Mouse (Mus musculus) regulatory T cell (primary cell): ENCODE results near the gene Srrm1.

ENCODE experiments used
- in situ Hi-C: fragments of 300-600 bp; cut with MboI, MseI; formaldehyde crosslinking; loops from one replicate; pipeline ENCODE4 v1.15.1; 2025; ENCODE audit warnings: high pct_unique_total_duplicates

Gene Srrm1

GRCm38 (mm10) chr4:135353066-135353793 is at the start of gene Srrm1:
Srrm1 (minus strand) TSS chr4:135353321.
- in situ Hi-C loops: loop anchor here (5.0 to 10.0 kb wide), 3 partner anchors 36 to 822 kb away; partner anchors contain the start of gene E2f2

GRCm38 (mm10) chr4:135401881-135402280 is 48.8 kb upstream of the Srrm1 start:
- in situ Hi-C loops: no loop called here

- in situ Hi-C loops: loop anchor here (10.0 kb wide), 1 partner anchor 1727 kb away; no protein-coding TSS in a partner anchor
Measured at GRCm38 (mm10) chr4:135397991-135398390, 44.9 kb upstream of the Srrm1 start, which contains the start of gene Ncmap. Ncmap (minus strand) TSS chr4:135398227.

- in situ Hi-C loops: loop anchor here (10.0 kb wide), 1 partner anchor 1727 kb away; no protein-coding TSS in a partner anchor
Measured at GRCm38 (mm10) chr4:135397551-135397950, 44.4 kb upstream of the Srrm1 start.

- in situ Hi-C loops: loop anchor here (10.0 kb wide), 1 partner anchor 1728 kb away; no protein-coding TSS in a partner anchor
Measured at GRCm38 (mm10) chr4:135396303-135396702, 43.2 kb upstream of the Srrm1 start.

- in situ Hi-C loops: loop anchor here (10.0 kb wide), 1 partner anchor 1729 kb away; no protein-coding TSS in a partner anchor
Measured at GRCm38 (mm10) chr4:135395375-135395774, 42.3 kb upstream of the Srrm1 start.

- in situ Hi-C loops: loop anchor here (10.0 kb wide), 1 partner anchor 1730 kb away; no protein-coding TSS in a partner anchor
Measured at GRCm38 (mm10) chr4:135394666-135395065, 41.5 kb upstream of the Srrm1 start.

GRCm38 (mm10) chr4:135393381-135393780 is 40.3 kb upstream of the Srrm1 start:
- in situ Hi-C loops: loop anchor here (10.0 kb wide), 1 partner anchor 1731 kb away; no protein-coding TSS in a partner anchor

- in situ Hi-C loops: loop anchor here (10.0 kb wide), 1 partner anchor 1732 kb away; no protein-coding TSS in a partner anchor
Measured at GRCm38 (mm10) chr4:135392801-135393200, 39.7 kb upstream of the Srrm1 start.

- in situ Hi-C loops: loop anchor here (10.0 kb wide), 1 partner anchor 1734 kb away; no protein-coding TSS in a partner anchor
Measured at GRCm38 (mm10) chr4:135391014-135391413, 37.9 kb upstream of the Srrm1 start.

- in situ Hi-C loops: loop anchor here (10.0 kb wide), 1 partner anchor 279 kb away; no protein-coding TSS in a partner anchor
Measured at GRCm38 (mm10) chr4:135385614-135386013, 32.5 kb upstream of the Srrm1 start.

GRCm38 (mm10) chr4:135382316-135382715 is 29.2 kb upstream of the Srrm1 start:
- in situ Hi-C loops: loop anchor here (5.0 to 10.0 kb wide), 2 partner anchors 100 to 282 kb away; no protein-coding TSS in a partner anchor

GRCm38 (mm10) chr4:135381355-135381754 is 28.2 kb upstream of the Srrm1 start:
- in situ Hi-C loops: loop anchor here (5.0 to 10.0 kb wide), 2 partner anchors 101 to 283 kb away; no protein-coding TSS in a partner anchor

- in situ Hi-C loops: loop anchor here (5.0 kb wide), 1 partner anchor 35 kb away; no protein-coding TSS in a partner anchor
Measured at GRCm38 (mm10) chr4:135377241-135377640, 24.1 kb upstream of the Srrm1 start.

GRCm38 (mm10) chr4:135375444-135375843 is 22.3 kb upstream of the Srrm1 start:
- in situ Hi-C loops: loop anchor here (5.0 kb wide), 1 partner anchor 37 kb away; no protein-coding TSS in a partner anchor

GRCm38 (mm10) chr4:135373299-135373698 is 20.2 kb upstream of the Srrm1 start:
- in situ Hi-C loops: no loop called here

- in situ Hi-C loops: no loop called here
Measured at GRCm38 (mm10) chr4:135370372-135370771, 17.3 kb upstream of the Srrm1 start.

- in situ Hi-C loops: no loop called here
Measured at GRCm38 (mm10) chr4:135362828-135363227, 9.7 kb upstream of the Srrm1 start.

- in situ Hi-C loops: no loop called here
Measured at GRCm38 (mm10) chr4:135361722-135362121, 8.6 kb upstream of the Srrm1 start.

- in situ Hi-C loops: loop anchor here (10.0 kb wide), 2 partner anchors 56 to 816 kb away; partner anchors contain the start of gene E2f2
Measured at GRCm38 (mm10) chr4:135358736-135359135, 5.6 kb upstream of the Srrm1 start.

GRCm38 (mm10) chr4:135357221-135357920 is 4.2 kb upstream of the Srrm1 start:
- in situ Hi-C loops: loop anchor here (10.0 kb wide), 2 partner anchors 57 to 817 kb away; partner anchors contain the start of gene E2f2
